Mouse (Mus musculus): ENCODE measurements at regions not wholly inside any gene's neighbourhood (a gene's known extent, or its start where the extent isn't known, plus 50 kb on each side); places are given as distances from the start of the nearest gene placed in this dataset.

- TF ChIP-seq CTCF (IDR thresholded peaks at IDR 0.05; ENCODE audit: insufficient read depth, low read depth, low read length) (no peak), POLR2A (IDR thresholded peaks at IDR 0.05; ENCODE audit: insufficient read depth, low read depth, low read length) (no peak)
- no peaks in the 10 kb centered on the region for H3K4me1 ChIP-seq (ENCODE audit: control insufficient read depth, insufficient read depth, low read length)
- H3K4me3 ChIP-seq (ENCODE audit: insufficient read depth, low read depth, low read length) = no peak overlapping the region
- no peak overlapping the region for H3K27ac ChIP-seq (ENCODE audit: insufficient read depth, low read depth, low read length)
Measured at GRCm38 (mm10) chr1:168950947-168951346, 518.9 kb upstream of the Pbx1 start.

GRCm38 (mm10) chr1:168924100-168924815 is 492.2 kb upstream of the Pbx1 start:
- H3K4me3 ChIP-seq (ENCODE audit: insufficient read depth, low read depth, low read length) = no peak overlapping the region
- H3K4me1 ChIP-seq (ENCODE audit: control insufficient read depth, insufficient read depth, low read length) = no peaks in the 10 kb centered on the region
- no peak for TF ChIP-seq CTCF (IDR thresholded peaks at IDR 0.05; ENCODE audit: insufficient read depth, low read depth, low read length)
- TF ChIP-seq POLR2A (IDR thresholded peaks at IDR 0.05; ENCODE audit: insufficient read depth, low read depth, low read length) = no peak
- 68% methylated on average over 5 of the region's 5 CpGs for WGBS
- no peak overlapping the region for H3K27ac ChIP-seq (ENCODE audit: insufficient read depth, low read depth, low read length)

GRCm38 (mm10) chr1:168918331-168919076 is 486.4 kb upstream of the Pbx1 start:
- 79% methylated on average over 9 of the region's 9 CpGs for WGBS
- H3K4me1 ChIP-seq (ENCODE audit: control insufficient read depth, insufficient read depth, low read length) = no peaks in the 10 kb centered on the region
- TF ChIP-seq POLR2A (IDR thresholded peaks at IDR 0.05; ENCODE audit: insufficient read depth, low read depth, low read length) (no peak), CTCF (IDR thresholded peaks at IDR 0.05; ENCODE audit: insufficient read depth, low read depth, low read length) (no peak)
- H3K4me3 ChIP-seq (ENCODE audit: insufficient read depth, low read depth, low read length) = no peak overlapping the region
- H3K27ac ChIP-seq (ENCODE audit: insufficient read depth, low read depth, low read length) = no peak overlapping the region

DNA sequence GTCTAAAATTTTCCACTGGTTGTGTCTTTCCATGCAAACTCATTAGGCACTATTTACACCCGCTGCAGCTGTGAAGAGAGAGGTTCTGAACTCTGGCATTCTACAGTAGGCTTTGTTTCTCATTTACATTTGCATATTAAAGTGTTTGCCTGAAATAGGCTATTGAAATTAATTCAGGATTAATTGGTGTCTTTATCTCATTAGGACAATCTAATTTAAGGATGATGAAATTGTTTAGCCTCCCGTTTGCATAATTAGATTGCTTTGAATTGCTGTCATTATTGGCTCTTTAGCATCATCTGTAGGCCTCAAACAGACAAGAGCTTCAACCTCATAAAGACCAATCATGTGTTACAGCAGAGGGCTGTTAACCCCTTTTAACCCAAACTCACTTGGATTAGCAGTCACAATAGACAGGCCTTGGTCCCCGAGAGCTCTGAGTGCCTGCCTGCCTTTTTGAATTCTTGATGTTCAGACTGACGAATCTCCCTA is 476.7 kb upstream of the Pbx1 start:
- 57% methylated on average over 4 of the region's 4 CpGs for WGBS
- Histone ChIP-seq H3K27ac (ENCODE audit: insufficient read depth, low read depth, low read length) (no peak overlapping the region), H3K4me3 (ENCODE audit: insufficient read depth, low read depth, low read length) (no peak overlapping the region), H3K4me1 (ENCODE audit: control insufficient read depth, insufficient read depth, low read length) (no peaks in the 10 kb centered on the region)
- TF ChIP-seq POLR2A (IDR thresholded peaks at IDR 0.05; ENCODE audit: insufficient read depth, low read depth, low read length) (no peak), CTCF (IDR thresholded peaks at IDR 0.05; ENCODE audit: insufficient read depth, low read depth, low read length) (no peak)

DNA sequence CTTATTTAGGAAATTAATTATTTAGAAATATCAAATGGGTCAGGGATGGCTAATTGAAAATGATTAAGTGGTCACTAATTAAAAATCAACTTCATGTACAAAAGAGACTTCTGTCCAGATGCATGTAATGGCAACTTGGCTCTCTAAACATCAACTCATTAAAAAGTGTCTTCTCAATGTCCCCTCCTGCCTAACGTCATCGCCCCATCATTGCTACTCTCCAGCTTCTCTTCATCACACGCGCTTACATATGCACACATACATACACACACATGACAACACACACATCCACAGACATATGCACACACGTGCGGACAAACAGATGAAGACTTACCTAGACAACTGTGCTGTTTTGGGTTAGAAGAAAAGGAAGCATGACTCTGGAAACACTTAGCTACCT is 476.1 kb upstream of the Pbx1 start:
- 70% methylated on average over 6 of the region's 6 CpGs for WGBS
- no peak overlapping the region for H3K4me3 ChIP-seq (ENCODE audit: insufficient read depth, low read depth, low read length)
- no peak overlapping the region for H3K27ac ChIP-seq (ENCODE audit: insufficient read depth, low read depth, low read length)
- H3K4me1 ChIP-seq (ENCODE audit: control insufficient read depth, insufficient read depth, low read length) = no peaks in the 10 kb centered on the region
- TF ChIP-seq CTCF (IDR thresholded peaks at IDR 0.05; ENCODE audit: insufficient read depth, low read depth, low read length) (no peak), POLR2A (IDR thresholded peaks at IDR 0.05; ENCODE audit: insufficient read depth, low read depth, low read length) (no peak)

DNA sequence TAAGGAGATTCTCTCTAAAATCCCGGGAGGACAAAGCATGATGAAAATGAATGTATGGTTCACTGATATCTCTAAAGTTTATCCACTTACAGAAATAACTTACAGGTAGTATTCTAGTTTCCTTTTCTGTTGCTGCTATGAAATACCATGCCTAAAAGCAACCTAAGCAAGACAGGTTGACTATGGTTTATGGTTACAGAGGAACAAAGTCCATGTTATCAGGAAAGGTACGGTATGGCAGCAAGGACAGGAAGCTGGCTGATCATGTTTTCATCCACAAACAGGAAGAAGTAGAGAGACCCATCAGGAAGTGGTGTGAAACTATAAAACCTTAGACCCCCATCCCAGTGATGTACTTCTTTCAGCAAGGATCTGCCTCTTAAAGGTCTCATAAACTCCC is 466.4 kb upstream of the Pbx1 start:
- no peak overlapping the region for H3K4me3 ChIP-seq (ENCODE audit: insufficient read depth, low read depth, low read length)
- no peak overlapping the region for H3K27ac ChIP-seq (ENCODE audit: insufficient read depth, low read depth, low read length)
- 91% methylated on average over 2 of the region's 2 CpGs for WGBS
- no peaks in the 10 kb centered on the region for H3K4me1 ChIP-seq (ENCODE audit: control insufficient read depth, insufficient read depth, low read length)
- TF ChIP-seq CTCF (IDR thresholded peaks at IDR 0.05; ENCODE audit: insufficient read depth, low read depth, low read length) = no peak
- TF ChIP-seq POLR2A (IDR thresholded peaks at IDR 0.05; ENCODE audit: insufficient read depth, low read depth, low read length) = no peak

- WGBS = 77% methylated on average over 3 of the region's 3 CpGs
- Histone ChIP-seq H3K4me1 (ENCODE audit: control insufficient read depth, insufficient read depth, low read length) (no peaks in the 10 kb centered on the region), H3K27ac (ENCODE audit: insufficient read depth, low read depth, low read length) (no peak overlapping the region), H3K4me3 (ENCODE audit: insufficient read depth, low read depth, low read length) (no peak overlapping the region)
- TF ChIP-seq POLR2A (IDR thresholded peaks at IDR 0.05; ENCODE audit: insufficient read depth, low read depth, low read length) (no peak), CTCF (IDR thresholded peaks at IDR 0.05; ENCODE audit: insufficient read depth, low read depth, low read length) (no peak)
Measured at GRCm38 (mm10) chr1:168861577-168861976, 429.5 kb upstream of the Pbx1 start.

GRCm38 (mm10) chr1:168823184-168823583 is 391.1 kb upstream of the Pbx1 start:
- TF ChIP-seq POLR2A (IDR thresholded peaks at IDR 0.05; ENCODE audit: insufficient read depth, low read depth, low read length) = no peak
- TF ChIP-seq CTCF (IDR thresholded peaks at IDR 0.05; ENCODE audit: insufficient read depth, low read depth, low read length) = no peak
- WGBS = 82% methylated on average over 3 of the region's 3 CpGs

DNA sequence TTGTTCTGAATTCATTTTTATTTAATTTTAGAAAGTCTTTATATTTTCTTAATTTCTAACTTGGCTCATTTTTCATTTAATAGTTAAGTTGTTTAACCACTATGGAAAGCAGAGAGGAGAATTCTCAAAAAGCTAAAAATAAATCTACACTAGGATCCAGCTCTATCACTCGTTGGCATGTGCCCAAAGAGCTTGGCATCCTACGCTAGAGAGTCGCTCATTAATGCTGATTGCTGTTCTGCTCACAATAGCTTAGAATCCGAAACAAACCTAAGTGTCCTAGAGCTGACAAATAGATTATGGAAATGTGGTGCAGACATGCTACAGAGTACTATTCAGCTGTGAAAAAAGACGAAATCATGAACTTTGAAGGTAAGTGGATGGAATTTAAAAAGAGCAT is 386.3 kb upstream of the Pbx1 start:
- no peak for TF ChIP-seq CTCF (IDR thresholded peaks at IDR 0.05; ENCODE audit: insufficient read depth, low read depth, low read length)
- TF ChIP-seq POLR2A (IDR thresholded peaks at IDR 0.05; ENCODE audit: insufficient read depth, low read depth, low read length) = no peak
- Histone ChIP-seq H3K4me1 (ENCODE audit: control insufficient read depth, insufficient read depth, low read length) (no peaks in the 10 kb centered on the region), H3K27ac (ENCODE audit: insufficient read depth, low read depth, low read length) (no peak overlapping the region), H3K4me3 (ENCODE audit: insufficient read depth, low read depth, low read length) (no peak overlapping the region)
- WGBS = 40% methylated on average over 5 of the region's 5 CpGs

More at GRCm38 (mm10) chr1:168823184-168823583, 391.1 kb upstream of the Pbx1 start:
- H3K4me1 ChIP-seq (ENCODE audit: control insufficient read depth, insufficient read depth, low read length) = no peaks in the 10 kb centered on the region
- no peak overlapping the region for H3K27ac ChIP-seq (ENCODE audit: insufficient read depth, low read depth, low read length)
- no peak overlapping the region for H3K4me3 ChIP-seq (ENCODE audit: insufficient read depth, low read depth, low read length)
